Mouse (Mus musculus) heart, adult 2 months (tissue): Measurements from ENCODE around the gene Nt5e.

Experiments used
- CTCF ChIP-seq: fragments of 200-600 bp; IDR thresholded peaks from 2 replicates; pipeline ENCODE4 v1.8.1; 2022; ENCODE audit warnings: antibody characterized with exemption, mild to moderate bottlenecking, moderate library complexity
- POLR2A ChIP-seq: fragments of 200-500 bp; IDR thresholded peaks from 2 replicates; pipeline ENCODE4 v1.6.1; 2011; ENCODE audit warnings: mild to moderate bottlenecking, low read depth, low read length, control low read depth; ENCODE audit not compliant: insufficient read depth

DNA sequence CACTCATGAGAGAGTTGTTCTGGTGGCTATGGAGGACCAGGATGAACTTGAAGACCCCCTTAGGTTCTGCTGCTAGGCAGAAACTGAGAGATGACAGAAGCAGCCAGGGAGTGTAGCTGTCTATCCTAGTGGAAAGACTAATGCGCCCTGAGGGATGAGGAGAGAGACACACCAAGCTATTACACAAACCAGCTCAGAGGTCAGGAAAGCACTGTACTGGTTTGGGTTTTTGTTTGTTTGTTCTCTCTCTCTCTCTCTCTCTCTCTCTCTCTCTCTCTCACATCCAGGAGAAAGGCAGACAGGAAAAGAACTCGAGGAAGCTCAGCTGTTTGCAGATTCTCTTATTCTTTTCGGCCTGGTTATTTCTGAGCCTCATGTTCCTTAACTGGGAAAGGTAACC is 3.3 kb downstream of the Nt5e start:
- TF ChIP-seq CTCF (no peak), POLR2A (no peak)
